Mouse (Mus musculus) neutrophil, adult 5-6 weeks (primary cell): ENCODE data around the gene Snd1. TPM values are rescaled to one million over a fixed set of nuclear protein-coding genes. Genes with fewer than 3 reads are reported as not detected.

Experiments used
- ATAC-seq: fragments of 151-379, 151-347 bp; 2 replicates; pipeline ENCODE4 v1.8.0; 2017; ENCODE audit warnings: mild to moderate bottlenecking, moderate TSS enrichment; ENCODE audit not compliant: insufficient number of reproducible peaks, poor library complexity, low FRiP score, severe bottlenecking; ENCODE audit errors: extremely low read depth
- total RNA-seq: library from RNA; stranded (forward); fragments of 200-1000 nt; gene quantifications from 2 replicates; pipeline ENCODE4 v1.2.3, GENCODE M21; 2017

The Snd1 gene
- total RNA-seq, 1 experiment from 2014 or later: 44.2 TPM

- ATAC-seq: no peak
These were observed 386.0 kb downstream of the Snd1 start for GRCm38 (mm10) chr6:28860922-28861321.

GRCm38 (mm10) chr6:28862304-28862703 lies 387.4 kb downstream of the Snd1 start:
- no peak for ATAC-seq

- ATAC-seq: no peak
These were observed 389.7 kb downstream of the Snd1 start for GRCm38 (mm10) chr6:28864684-28865083.

GRCm38 (mm10) chr6:28865112-28865511 lies 390.2 kb downstream of the Snd1 start:
- no peak for ATAC-seq

- ATAC-seq: no peak
These were observed 391.3 kb downstream of the Snd1 start for GRCm38 (mm10) chr6:28866206-28866605.

GRCm38 (mm10) chr6:28867516-28868251 lies 392.7 kb downstream of the Snd1 start:
- no peak for ATAC-seq

- no peak for ATAC-seq
These were observed 396.9 kb downstream of the Snd1 start for GRCm38 (mm10) chr6:28871725-28872420.

- ATAC-seq: no peak
These were observed 397.5 kb downstream of the Snd1 start for GRCm38 (mm10) chr6:28872421-28872795.

- ATAC-seq: no peak
These were observed 399.1 kb downstream of the Snd1 start for GRCm38 (mm10) chr6:28874053-28874452.

- ATAC-seq: no peak
These were observed 399.8 kb downstream of the Snd1 start for GRCm38 (mm10) chr6:28874759-28875158.

- ATAC-seq: no peak
These were observed 400.4 kb downstream of the Snd1 start for GRCm38 (mm10) chr6:28875333-28875732.

- no peak for ATAC-seq
These were observed 401.6 kb downstream of the Snd1 start for GRCm38 (mm10) chr6:28876492-28876891.

- no peak for ATAC-seq
These were observed 403.2 kb downstream of the Snd1 start for GRCm38 (mm10) chr6:28877945-28878666.

- no peak for ATAC-seq
These were observed 404.4 kb downstream of the Snd1 start for GRCm38 (mm10) chr6:28879315-28879714.

- ATAC-seq: no peak
These were observed 406.0 kb downstream of the Snd1 start for GRCm38 (mm10) chr6:28880909-28881308.

- ATAC-seq: no peak
These were observed 408.6 kb downstream of the Snd1 start for GRCm38 (mm10) chr6:28883518-28883917.

- ATAC-seq: no peak
These were observed 411.9 kb downstream of the Snd1 start for GRCm38 (mm10) chr6:28886724-28887440.

- no peak for ATAC-seq
These were observed 415.5 kb downstream of the Snd1 start for GRCm38 (mm10) chr6:28890426-28890825.

GRCm38 (mm10) chr6:28891480-28891879 lies 416.5 kb downstream of the Snd1 start:
- ATAC-seq: no peak
